Mouse (Mus musculus) neural tube, embryonic 12.5 days (tissue): Measurements from ENCODE around the gene Uqcrc1. TPM values are rescaled to one million over a fixed set of nuclear protein-coding genes. Genes with fewer than 3 reads are reported as not detected.

Experiments
- ATAC-seq: fragments of 200-750 bp; cut with Nextera tagmentation; 2 replicates; pipeline ENCODE4 v1.8.0; 2017; ENCODE audit warnings: low read depth, mild to moderate bottlenecking, moderate TSS enrichment, moderate library complexity; ENCODE audit not compliant: low FRiP score
- H3K27ac ChIP-seq: fragments of 300-500 bp; sonication (generic); 2 replicates; pipeline ENCODE4 v1.5.1; 2016
- H3K27me3 ChIP-seq: fragments of 300-500 bp; sonication (generic); replicated peaks from 2 replicates; pipeline ENCODE4 v1.6.1; 2016; ENCODE audit warnings: mild to moderate bottlenecking
- H3K36me3 ChIP-seq: fragments of 300-500 bp; sonication (generic); 2 replicates; pipeline ENCODE4 v1.6.1; 2016; ENCODE audit warnings: mild to moderate bottlenecking
- H3K4me1 ChIP-seq: fragments of 300-500 bp; sonication (generic); 2 replicates; pipeline ENCODE4 v1.6.1; 2016
- H3K4me2 ChIP-seq: fragments of 300-500 bp; sonication (generic); replicated peaks from 2 replicates; pipeline ENCODE4 v1.6.1; 2016; ENCODE audit warnings: mild to moderate bottlenecking
- H3K4me3 ChIP-seq: fragments of 300-500 bp; sonication (generic); 2 replicates; pipeline ENCODE4 v1.5.1; 2016
- H3K9ac ChIP-seq: fragments of 300-500 bp; sonication (generic); 2 replicates; pipeline ENCODE4 v1.6.1; 2016; ENCODE audit warnings: mild to moderate bottlenecking
- H3K9me3 ChIP-seq: fragments of 300-500 bp; sonication (generic); 2 replicates; pipeline ENCODE4 v1.6.1; 2016; ENCODE audit warnings: mild to moderate bottlenecking
- WGBS: fragments of 180-500 bp; shearing (Covaris S2); methylation state at CpG from one replicate; pipeline ENCODE4 v1.1.7; 2016; 5-methylcytosine and 5-hydroxymethylcytosine counted together
- polyA plus RNA-seq: library from polyadenylated mRNA; unstranded; fragments of >200 nt; fragmentation: Nextera tagmentation; extraction: Ambion mirVana; gene quantifications from 2 replicates; pipeline ENCODE4 v1.2.1, GENCODE M21; 2016

Uqcrc1 gene
- polyA plus RNA-seq, 1 experiment from 2014 or later = 401 TPM

DNA sequence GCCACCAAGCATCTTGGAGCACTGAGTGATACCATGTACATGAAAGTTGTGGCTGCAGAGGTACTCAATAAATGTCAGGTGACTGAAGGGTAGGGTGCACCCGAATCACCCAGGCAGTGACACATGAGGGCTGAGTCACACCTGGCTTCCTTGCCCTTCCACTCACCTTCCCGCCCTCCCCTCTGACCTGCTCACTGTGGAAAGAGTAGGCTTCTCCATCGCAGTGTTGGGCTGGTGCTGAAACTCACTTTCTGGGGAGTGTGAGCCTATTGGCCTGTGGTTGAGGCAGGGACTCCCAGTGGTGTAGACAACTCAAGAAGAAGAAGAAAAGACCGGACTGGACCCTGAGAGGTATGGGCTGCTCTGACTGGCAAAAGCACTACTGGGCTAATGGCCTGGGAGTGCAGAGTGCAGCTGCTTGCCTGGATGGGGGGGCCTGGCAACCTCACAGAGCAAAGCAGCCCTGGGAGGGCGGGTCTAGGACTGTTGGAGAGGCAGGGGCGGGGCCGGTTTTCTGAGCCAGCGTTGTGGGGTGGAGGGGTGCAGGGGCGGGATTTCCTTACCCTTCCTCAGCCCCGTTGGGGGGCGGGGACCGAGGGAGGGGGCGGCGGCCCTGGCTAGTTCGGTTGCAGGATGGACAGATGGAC, 51.4 kb downstream of the Uqcrc1 start:
- 23% methylated on average over 15 of the region's 15 CpGs for WGBS
- Histone ChIP-seq H3K9ac (no peak overlapping the region), H3K4me2 (peak overlapping the region; percentile 25; the same call in 1 of the 2 replicates), H3K4me1 (peaks cover 16% of the 10 kb centered on the region), H3K36me3 (no peaks in the 10 kb centered on the region), H3K4me3 (no peak overlapping the region), H3K27ac (no peak overlapping the region), H3K9me3 (no peaks in the 10 kb centered on the region), H3K27me3 (0 out of 2 replicates have a peak, but pooled peaks cover 4% of the 10 kb centered on the region)
- no peak for ATAC-seq

- H3K27ac ChIP-seq = no peak overlapping the region
- no peaks in the 10 kb centered on the region for H3K9me3 ChIP-seq
- no peak for ATAC-seq
- H3K36me3 ChIP-seq = no peaks in the 10 kb centered on the region
- no peak overlapping the region for H3K4me3 ChIP-seq
- 81% methylated on average over 4 of the region's 4 CpGs for WGBS
- peaks cover 19% of the 10 kb centered on the region for H3K4me1 ChIP-seq
- H3K9ac ChIP-seq = no peak overlapping the region
- H3K27me3 ChIP-seq = 0 out of 2 replicates have a peak, but pooled peaks cover 4% of the 10 kb centered on the region
- H3K4me2 ChIP-seq = no peak overlapping the region
These were observed 53.5 kb downstream of the Uqcrc1 start for GRCm38 (mm10) chr9:108989802-108990461.

DNA sequence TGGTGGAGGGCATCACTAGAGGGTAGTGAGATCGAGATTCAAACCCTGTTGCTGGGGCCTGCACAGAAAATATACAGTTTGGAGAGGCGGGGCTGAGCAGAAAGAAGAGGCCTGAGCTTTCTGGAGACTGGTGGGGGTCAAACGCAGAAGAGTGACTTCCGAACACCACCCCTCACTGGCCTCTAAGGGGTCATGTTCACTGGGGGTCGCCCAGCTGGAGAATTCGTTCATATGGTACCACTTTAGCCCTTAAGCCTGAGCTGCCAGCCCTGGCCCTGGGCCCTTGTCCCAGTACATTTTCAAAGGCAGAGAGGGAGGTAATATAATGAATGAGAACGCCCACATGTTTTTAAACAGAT, 54.0 kb downstream of the Uqcrc1 start:
- ATAC-seq = no peak

DNA sequence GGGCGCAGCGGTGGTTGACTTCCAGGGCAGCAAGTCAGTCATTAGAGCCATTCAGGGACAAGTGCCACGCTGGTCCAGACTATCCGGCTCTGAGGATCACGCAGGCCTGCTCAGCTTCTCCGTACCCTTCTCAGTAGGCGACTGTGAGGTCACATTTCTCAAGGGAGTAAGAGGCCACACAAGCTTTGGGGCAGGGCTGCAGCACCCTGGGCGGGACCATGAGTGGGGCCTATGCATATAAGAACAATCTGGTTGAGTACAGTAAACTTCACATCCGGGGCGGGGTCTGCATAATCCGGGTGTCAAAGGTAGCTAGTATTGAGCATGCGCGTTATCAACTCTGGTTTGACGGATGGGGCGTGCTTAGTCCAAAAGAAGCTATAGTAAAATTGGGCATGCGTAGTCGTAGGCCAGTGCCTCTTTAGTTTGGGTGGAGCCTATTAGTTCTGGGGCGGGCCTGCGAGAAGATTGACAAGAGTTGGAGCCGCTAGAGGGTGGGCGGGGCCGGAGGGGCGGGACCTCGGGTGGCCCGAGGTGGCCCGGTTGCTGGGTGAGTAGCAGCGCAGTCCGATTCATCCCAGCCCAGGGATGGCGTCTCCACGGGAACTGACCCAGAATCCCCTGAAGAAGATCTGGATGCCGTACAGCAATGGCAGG, 55.1 kb downstream of the Uqcrc1 start, which contains the start of gene Pfkfb4:
Gene Pfkfb4 (plus strand): TSS at position 351 of the 657 bp plus-strand sequence.
- H3K9ac ChIP-seq = peak within 1 kb of the TSS; percentile 58
- H3K27me3 ChIP-seq = no peaks in the 10 kb centered on the region
- no peaks in the 10 kb centered on the region for H3K36me3 ChIP-seq
- ATAC-seq = peak; percentile 91
- peak within 1 kb of the TSS; percentile 57 for H3K4me3 ChIP-seq
- H3K27ac ChIP-seq = peak within 1 kb of the TSS; percentile 47
- H3K4me1 ChIP-seq = peaks cover 29% of the 10 kb centered on the region
- WGBS = 1% methylated on average over 31 of the region's 31 CpGs
- H3K4me2 ChIP-seq = peak within 1 kb of the TSS; percentile 71
- no peaks in the 10 kb centered on the region for H3K9me3 ChIP-seq

More for the DNA sequence above, 54.0 kb downstream of the Uqcrc1 start:
- H3K36me3 ChIP-seq = no peaks in the 10 kb centered on the region
- no peak overlapping the region for H3K9ac ChIP-seq
- H3K4me3 ChIP-seq = no peak overlapping the region
- no peaks in the 10 kb centered on the region for H3K9me3 ChIP-seq
- WGBS = 85% methylated on average over 7 of the region's 7 CpGs
- H3K27me3 ChIP-seq = 0 out of 2 replicates have a peak, but pooled peaks cover 4% of the 10 kb centered on the region
- H3K4me1 ChIP-seq = peaks cover 20% of the 10 kb centered on the region
- H3K4me2 ChIP-seq = no peak overlapping the region
- no peak overlapping the region for H3K27ac ChIP-seq

GRCm38 (mm10) chr9:108992085-108992469, 55.6 kb downstream of the Uqcrc1 start:
- WGBS = 9% methylated on average over 18 of the region's 18 CpGs
- Histone ChIP-seq H3K27ac (0 out of 2 replicates have a peak overlapping the region, but pooled peaks have one; percentile 7), H3K9me3 (no peaks in the 10 kb centered on the region), H3K27me3 (no peaks in the 10 kb centered on the region), H3K36me3 (no peaks in the 10 kb centered on the region), H3K4me1 (peaks cover 29% of the 10 kb centered on the region), H3K4me2 (peak overlapping the region; percentile 71), H3K4me3 (peak overlapping the region; percentile 57), H3K9ac (peak overlapping the region; percentile 58)
- peak; percentile 52; the same call in 1 of the 2 replicates for ATAC-seq

- Histone ChIP-seq H3K4me1 (peaks cover 28% of the 10 kb centered on the region), H3K36me3 (no peaks in the 10 kb centered on the region), H3K4me3 (peak overlapping the region; percentile 57), H3K9me3 (no peaks in the 10 kb centered on the region), H3K27ac (no peak overlapping the region), H3K9ac (no peak overlapping the region), H3K27me3 (no peaks in the 10 kb centered on the region), H3K4me2 (peak overlapping the region; percentile 71)
- WGBS = 84% methylated on average over 9 of the region's 9 CpGs
- no peak for ATAC-seq
These were observed 56.4 kb downstream of the Uqcrc1 start for GRCm38 (mm10) chr9:108992620-108993361.

DNA sequence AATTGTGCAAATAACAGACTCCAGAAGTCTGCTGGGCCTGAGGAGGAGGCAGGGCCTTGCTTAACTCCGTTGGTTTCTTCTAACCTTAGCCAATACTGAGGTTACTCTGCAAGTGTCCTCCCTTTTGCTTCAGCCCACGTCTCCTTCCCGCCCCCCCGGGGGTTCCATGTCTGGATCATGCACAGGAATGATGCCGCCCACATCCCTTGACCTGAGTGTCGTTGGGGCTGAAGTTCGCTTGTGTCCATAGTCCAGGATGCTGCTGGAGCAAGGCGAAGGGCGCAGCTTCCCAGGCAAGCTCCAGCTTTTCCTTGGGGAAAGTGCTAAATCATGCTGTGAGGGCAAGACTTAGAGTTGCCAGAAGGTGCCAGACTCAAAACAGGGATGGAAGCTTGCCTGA, 60.0 kb downstream of the Uqcrc1 start:
- no peaks in the 10 kb centered on the region for H3K36me3 ChIP-seq
- H3K9me3 ChIP-seq = no peaks in the 10 kb centered on the region
- 77% methylated on average over 9 of the region's 9 CpGs for WGBS
- no peak overlapping the region for H3K9ac ChIP-seq
- no peak overlapping the region for H3K4me2 ChIP-seq
- no peaks in the 10 kb centered on the region for H3K27me3 ChIP-seq
- H3K27ac ChIP-seq = no peak overlapping the region
- ATAC-seq = no peak
- H3K4me3 ChIP-seq = no peak overlapping the region
- H3K4me1 ChIP-seq = peaks cover 22% of the 10 kb centered on the region

DNA sequence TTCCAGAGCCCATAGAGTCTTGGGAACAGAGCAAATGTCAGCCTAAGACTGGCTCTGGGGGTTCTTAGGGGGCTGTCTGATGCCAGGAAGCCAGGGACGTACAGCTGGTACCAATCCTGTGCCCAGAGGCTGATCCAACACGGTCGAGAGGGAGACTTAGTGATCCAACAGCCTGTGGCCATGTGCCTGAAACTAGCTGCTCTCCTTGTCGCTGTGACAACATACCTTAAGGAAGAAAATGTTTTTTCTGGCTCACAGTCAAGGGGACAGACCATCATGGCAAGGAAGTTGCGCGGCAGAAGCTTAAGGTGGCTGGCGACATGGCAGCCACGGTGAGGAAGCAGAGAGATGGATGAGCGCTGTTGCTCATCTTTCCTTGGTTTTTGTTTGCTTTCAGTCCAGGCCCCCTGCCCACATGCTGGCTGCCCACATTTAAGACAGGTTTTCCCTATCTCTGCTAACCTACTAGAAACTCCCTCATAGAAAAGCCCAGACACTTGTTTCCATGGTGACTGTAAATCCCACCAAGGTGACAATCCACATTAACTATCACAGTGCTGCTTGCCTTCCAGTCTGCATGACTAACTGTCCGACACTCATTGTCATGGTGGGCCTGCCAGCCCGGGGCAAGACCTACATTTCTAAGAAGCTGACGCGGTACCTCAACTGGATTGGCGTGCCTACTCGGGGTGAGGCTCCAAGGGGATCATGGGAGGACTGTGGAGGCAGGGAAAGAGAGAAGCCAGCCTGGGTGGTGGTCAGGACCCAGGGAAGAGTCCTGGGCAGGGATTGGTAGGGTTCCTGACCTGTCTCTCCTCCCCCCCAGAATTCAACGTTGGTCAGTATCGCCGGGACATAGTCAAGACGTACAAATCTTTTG, 62.1 kb downstream of the Uqcrc1 start:
- H3K27ac ChIP-seq = no peak overlapping the region
- peaks cover 12% of the 10 kb centered on the region; the same call in 1 of the 2 replicates for H3K4me1 ChIP-seq
- no peaks in the 10 kb centered on the region for H3K9me3 ChIP-seq
- ATAC-seq = no peak
- no peaks in the 10 kb centered on the region for H3K27me3 ChIP-seq
- no peak overlapping the region for H3K9ac ChIP-seq
- H3K4me3 ChIP-seq = no peak overlapping the region
- no peaks in the 10 kb centered on the region for H3K36me3 ChIP-seq
- 87% methylated on average over 19 of the region's 19 CpGs for WGBS
- H3K4me2 ChIP-seq = no peak overlapping the region

GRCm38 (mm10) chr9:108999167-108999526, 62.7 kb downstream of the Uqcrc1 start:
- no peak overlapping the region for H3K27ac ChIP-seq
- H3K4me1 ChIP-seq = peaks cover 12% of the 10 kb centered on the region; the same call in 1 of the 2 replicates
- ATAC-seq = no peak
- H3K9me3 ChIP-seq = no peaks in the 10 kb centered on the region
- WGBS = 87% methylated on average over 4 of the region's 4 CpGs
- H3K4me3 ChIP-seq = no peak overlapping the region
- no peaks in the 10 kb centered on the region for H3K27me3 ChIP-seq
- H3K4me2 ChIP-seq = no peak overlapping the region
- no peaks in the 10 kb centered on the region for H3K36me3 ChIP-seq
- no peak overlapping the region for H3K9ac ChIP-seq
